Mouse (Mus musculus): ENCODE data around the gene Cd44.

The Cd44 gene

DNA sequence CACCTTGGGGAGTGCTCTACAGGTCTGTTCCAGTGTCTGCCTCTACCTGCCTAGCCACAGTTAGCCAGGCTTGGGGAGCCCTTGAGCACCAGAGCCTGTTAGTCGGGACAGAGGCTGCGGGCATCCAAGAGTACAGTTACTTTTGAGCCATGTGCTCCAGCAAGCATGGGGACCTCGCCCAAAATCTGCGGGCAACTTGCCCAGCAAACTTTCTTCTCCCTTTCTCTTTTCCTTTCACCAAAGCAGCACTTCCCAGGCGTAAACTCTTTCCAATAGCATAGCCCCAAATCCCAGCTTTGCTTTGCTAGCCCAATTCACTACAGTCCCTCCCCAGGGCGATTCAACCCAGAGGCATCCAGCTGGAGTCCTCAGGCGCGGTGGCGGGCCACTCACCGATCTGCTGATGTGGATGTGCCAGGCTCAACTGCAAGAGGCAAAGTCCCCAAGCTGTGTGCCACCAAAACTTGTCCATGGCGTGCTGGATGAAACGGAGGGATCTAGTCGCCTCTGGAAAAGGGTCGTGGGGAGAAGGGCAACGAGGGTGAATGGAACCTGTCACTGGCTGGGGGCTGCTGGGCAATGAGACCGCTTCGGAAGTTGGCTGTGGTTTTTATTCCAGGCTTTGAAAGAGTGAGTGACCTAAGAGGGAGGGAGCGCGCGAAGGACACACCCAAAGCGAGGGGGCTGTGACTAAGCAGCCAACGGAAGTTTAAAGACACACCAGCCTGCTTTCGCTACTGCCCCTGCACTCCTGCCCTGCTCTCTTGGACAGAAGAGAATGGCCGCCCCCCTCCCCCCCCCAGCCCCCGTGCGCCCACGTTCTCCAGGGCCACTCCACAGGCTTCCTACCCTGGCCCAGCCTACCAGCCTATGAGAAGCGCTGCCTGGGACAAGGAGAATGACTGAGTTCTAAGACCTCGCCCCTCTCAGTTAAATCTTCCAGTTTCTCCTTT is at the start of gene Cd44:
TSS of gene Cd44 (minus strand) at position 791 of the 953 bp plus-strand sequence.
- in situ Hi-C loops (cut with MboI, MseI) = no loop called here

DNA sequence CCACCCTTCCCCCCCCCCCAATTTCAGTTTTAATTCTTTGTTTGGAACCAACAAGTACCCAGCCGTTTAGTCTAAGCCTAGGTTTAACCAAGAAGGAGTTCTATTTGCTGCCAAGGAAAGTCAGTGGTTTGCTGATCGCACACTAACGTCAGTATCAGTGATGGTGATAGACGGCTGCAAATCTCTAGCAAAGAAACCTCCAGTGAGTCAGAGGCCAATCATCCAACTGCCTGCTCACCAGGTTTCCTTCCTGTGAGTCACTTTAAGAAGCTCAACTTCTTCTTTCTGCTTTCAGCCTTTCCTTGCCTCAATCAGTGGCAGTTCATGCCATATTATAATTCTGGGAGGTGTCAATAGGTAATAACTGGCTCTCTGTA is 47.0 kb upstream of the Cd44 start:
- in situ Hi-C loops (cut with MboI, MseI) = loop anchor here (5.0 kb wide), 1 partner anchor 69 kb away; no protein-coding TSS in a partner anchor

DNA sequence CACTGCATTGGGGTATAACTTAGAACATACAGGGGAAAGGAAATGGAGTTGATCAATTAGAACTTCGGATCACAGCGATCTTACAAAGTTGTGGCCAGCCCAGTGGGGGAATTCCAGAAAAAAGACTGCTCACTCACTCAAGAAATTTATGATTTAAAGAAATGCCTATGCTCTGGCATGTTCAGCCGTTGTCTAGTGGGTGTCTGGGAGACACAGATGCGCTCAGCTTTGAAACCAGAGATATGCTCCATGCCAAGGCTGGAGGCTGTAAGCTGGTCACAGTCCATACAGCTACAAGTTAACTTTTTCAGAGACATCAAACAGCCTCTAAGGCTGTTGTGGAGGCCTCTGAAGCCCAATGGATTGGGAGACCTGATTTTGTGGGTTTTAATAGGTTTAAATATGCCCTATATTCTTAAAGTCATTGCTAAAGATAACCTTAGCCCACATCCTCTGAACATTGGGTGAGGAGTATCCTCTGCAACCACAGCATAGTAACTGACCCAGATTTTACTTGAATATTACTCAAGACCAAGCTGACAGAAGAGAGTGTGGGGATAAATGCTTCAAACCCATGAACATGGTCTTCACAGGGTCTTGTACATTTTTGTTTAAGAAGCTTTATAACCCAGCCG is 46.5 kb upstream of the Cd44 start:
- in situ Hi-C loops (cut with MboI, MseI) = loop anchor here (5.0 kb wide), 1 partner anchor 69 kb away; no protein-coding TSS in a partner anchor

DNA sequence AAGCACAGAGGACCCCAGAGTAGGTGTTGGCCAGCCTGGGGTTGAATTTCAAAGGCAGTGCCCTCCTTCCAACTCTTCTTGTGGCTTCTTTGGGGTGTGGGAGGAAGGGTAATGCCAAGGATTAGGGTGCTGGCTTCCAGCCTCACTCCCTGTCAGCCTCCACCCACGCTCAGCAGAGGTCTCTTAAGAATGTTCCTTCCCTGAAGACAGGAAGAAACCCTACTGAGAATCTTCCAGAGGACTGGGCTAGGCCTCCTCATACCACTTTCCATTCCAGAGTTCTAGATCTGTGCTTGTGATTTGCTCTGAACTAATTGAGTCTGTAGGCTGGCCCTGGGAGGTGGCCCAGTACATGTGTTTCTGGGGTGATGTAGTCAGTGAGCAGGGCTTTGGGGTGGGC is 43.6 kb upstream of the Cd44 start:
- in situ Hi-C loops (cut with MboI, MseI) = loop anchor here (5.0 kb wide), 1 partner anchor 72 kb away; no protein-coding TSS in a partner anchor

DNA sequence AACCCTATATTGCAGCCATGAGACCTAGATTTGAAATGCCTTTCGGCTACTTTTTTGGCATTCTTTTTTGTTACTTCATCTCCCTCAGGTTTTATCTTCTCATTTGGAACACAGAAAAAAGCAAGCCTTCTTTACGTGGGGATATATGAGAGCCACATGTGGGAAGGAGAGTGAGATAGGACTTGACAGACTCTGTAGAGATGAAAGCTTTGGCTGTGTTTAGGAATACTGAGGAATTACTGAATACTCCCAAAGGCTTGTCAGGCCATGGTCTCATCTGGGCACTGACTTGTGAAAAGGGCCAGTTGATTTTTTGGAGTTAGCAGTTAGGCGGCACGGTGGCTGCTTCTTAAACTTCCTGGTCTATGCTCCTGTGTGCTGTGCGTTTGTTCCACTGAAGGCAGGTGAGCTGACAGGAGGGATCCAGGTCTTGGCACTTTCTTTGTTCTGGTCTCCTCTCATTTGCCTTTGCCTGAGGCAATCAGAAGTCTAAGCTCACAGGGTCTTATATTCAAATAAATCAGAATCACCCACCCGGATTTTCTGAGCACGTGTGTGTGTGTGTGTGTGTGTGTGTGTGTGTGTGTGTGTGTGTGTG is 43.0 kb upstream of the Cd44 start:
- in situ Hi-C loops (cut with MboI, MseI) = loop anchor here (5.0 kb wide), 1 partner anchor 73 kb away; no protein-coding TSS in a partner anchor

DNA sequence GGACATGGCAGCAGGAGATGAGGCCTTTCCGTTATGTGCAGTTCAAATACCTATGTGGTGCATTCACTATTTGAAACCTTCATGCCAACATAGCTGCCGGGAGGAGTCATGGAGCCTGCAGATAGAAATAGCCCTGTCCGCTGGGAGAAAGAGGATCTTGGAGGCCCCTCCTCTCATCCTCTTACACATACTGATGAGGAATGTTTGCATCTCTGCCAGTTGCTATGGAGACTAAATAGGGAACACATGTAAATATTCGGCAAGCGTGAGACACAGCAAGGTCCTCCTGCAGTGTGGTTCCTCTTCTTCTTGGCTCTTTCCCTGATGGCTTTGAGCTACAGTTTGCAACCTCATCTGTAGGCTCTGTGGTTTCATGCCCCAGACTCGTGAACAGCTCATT is 42.5 kb upstream of the Cd44 start:
- in situ Hi-C loops (cut with MboI, MseI) = no loop called here

DNA sequence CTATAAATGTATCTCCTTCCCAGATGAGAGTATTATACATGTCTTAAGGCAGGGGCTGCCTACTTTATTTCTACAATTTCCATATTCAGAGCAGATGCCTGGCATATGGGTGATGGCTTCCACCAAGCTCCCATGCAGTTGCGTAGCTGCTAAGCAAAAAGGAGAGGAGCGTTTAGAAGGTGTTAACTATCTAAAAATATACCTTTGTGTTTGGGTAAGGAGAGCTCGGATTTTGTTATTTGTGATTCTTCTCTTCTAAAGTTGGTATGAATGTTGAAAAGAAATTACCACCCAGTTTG is 41.3 kb upstream of the Cd44 start:
- in situ Hi-C loops (cut with MboI, MseI) = no loop called here

DNA sequence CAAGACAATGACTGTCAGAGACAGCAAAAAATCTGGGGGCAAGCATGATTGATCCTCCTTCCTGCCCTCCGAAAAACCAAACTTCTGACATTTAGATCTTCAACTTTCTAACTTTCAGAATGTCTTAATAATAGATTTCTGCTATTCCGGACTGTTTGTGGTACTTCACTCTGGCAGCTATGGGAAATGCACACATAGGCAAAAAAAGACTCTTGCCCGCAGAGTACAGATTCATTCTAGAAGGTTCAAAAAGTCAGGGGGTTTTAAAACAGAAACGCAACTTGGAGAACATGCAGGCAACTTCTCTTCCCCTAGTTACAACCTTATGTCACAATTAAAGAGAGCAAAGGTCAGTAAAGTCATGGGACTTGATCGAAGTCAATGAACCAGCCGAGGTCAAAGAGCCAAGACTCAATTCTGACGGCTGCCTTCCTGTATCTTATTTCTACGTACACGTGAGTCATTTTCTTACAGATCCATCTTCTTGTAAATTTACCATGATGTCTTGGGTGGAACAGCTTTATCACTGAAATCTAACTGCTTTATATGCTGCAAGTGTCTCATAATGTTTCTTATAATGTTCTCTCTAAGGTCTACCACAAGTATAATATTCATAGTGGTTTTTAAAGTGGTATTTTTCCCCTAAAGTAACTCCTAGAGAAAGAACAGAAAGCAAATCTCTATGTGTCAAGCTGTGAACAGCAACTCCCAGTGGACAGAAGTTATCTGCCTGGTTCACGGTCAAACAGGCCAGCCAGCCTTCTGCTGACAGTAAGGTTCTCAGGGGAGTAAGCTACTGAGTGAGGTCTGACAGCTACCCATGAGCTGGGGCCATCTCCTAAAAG is 40.7 kb upstream of the Cd44 start:
- in situ Hi-C loops (cut with MboI, MseI) = no loop called here

DNA sequence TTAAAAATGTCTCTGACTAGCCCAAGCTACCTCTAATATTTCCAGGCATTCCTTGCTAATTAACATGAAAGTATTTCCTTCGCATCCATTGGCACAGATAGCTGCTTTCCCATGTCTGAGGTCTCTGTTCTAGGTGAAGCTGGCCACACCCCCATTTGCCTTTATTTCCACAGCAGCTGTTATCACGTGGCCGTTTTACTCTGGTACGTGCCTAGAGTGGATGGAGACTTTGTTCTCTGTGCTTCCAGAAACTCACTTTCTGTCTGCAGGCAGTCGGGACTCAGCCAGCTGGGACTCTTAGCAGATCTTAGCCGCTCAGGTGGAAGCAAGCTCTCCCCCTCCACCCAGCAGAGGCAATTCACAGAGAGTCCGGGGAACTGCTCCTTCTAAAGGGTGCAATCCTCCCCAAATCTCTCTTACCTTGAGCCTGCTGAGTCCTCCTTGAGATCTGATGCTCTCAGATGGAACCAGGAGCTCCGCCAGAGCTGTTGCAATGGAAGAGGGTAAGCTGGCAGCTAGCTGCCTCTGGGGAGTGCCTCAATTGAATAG is 39.4 kb upstream of the Cd44 start:
- in situ Hi-C loops (cut with MboI, MseI) = no loop called here

DNA sequence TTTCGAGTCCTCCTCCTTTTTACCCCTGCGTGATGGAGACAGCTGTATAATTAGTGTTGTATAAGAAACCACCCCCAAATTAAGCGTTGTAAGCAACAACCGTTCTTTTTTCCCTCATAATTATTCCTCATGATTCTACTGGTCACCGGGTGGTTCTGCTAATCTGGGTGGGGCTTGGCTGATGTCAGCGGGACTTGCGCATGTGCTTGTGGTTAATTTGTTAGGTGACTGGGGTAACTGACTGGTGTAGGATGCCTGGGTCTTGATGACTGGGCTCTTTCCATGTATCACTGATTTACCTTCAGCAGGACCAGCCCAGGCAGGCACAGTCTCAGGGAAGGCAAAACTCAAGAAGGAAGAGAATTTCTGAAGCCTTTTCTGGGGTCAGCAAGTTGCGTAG is 38.7 kb upstream of the Cd44 start:
- in situ Hi-C loops (cut with MboI, MseI) = no loop called here

DNA sequence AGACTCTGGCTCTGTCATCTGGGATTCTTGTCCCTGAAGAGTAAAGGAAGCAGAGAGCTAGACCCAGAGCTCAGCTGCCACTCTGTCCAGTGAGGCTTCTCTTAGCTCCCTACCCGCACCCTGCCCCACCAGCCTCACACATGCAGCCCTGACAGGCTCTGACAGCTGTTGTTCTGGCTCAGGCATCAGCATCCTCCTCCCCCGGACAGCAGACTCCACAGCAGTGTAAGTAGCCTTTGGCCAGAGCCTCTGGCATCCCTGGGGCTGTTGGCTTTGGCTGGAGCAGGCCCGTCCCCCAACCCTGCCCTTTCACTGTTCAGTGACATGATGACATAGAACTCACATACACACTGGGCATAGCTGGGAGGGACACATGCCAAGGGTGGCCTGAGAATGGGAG is 35.4 kb upstream of the Cd44 start:
- in situ Hi-C loops (cut with MboI, MseI) = no loop called here

DNA sequence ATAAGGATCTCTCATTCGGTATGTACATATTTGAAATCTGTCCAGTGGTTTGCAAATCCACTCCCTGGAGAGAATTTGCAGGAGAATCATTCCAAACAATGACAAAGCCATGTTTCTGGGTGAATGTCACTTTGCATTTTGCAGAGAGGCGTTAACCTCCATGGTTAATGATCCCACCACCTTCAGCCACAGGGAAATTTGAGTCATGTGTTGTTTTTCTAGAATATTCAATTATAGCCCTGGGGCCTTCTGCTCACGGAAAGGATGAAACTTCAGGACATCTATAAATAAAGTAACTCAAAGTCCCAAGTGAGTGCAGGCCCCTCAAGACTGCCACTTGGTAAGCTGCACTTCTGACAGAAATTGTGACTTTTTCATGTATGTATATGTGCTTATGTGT is 33.4 kb upstream of the Cd44 start:
- in situ Hi-C loops (cut with MboI, MseI) = no loop called here

DNA sequence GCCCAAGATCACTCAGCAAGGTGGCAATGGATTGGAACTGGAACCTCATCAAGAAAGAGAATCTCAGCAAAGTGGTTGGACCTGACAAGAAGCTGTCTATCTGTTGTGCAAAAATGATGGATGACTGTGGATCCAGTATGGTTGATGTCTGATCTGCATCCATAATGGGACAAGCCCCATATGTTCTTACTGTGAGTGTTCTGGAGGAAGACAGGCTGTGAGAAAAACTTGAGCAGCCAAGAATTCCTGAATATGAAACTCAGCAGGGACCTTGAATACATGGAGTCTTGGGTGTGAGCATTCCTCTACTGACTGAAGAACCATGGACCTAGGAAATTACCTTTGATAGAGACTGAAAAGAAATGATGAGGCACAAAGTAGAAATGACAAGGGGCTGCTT is 32.3 kb upstream of the Cd44 start:
- in situ Hi-C loops (cut with MboI, MseI) = no loop called here

DNA sequence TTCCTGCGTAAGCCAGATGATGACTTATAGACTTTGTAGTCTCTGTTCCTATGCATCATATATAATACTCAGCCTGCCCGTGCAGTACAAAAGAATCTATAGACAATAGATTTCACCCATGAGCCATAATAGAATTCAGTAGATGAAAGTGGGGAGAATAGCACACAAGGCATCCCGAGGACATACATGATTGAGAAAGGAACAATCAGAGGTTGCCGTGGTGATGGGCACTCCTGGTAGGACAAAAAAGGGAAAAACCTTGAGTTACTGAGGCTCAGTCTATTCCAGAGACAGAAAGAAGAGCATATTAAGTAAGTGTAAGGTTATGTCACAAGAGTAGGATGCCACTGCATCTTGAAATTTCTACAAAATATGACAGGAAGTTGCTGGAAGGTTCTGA is 31.7 kb upstream of the Cd44 start:
- in situ Hi-C loops (cut with MboI, MseI) = no loop called here

DNA sequence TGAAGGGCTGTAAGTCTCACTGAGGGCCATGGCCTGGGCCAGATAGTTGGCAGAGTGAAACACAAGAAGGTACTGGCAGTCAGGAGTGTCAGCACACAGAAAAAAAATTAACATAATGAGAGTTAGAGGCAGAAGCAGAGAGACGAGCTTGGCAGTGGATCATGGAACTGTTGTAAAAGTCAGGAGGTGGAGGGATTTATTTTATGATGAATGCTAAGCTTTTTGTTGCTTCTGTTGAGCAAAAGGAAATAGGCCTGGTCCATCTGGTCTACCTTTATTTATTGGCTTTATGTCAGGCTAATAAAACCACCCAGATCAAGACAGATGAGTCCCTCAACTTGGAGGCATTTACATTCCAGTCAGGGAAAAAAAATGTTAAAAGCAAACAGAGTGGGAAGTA is 31.2 kb upstream of the Cd44 start:
- in situ Hi-C loops (cut with MboI, MseI) = no loop called here

DNA sequence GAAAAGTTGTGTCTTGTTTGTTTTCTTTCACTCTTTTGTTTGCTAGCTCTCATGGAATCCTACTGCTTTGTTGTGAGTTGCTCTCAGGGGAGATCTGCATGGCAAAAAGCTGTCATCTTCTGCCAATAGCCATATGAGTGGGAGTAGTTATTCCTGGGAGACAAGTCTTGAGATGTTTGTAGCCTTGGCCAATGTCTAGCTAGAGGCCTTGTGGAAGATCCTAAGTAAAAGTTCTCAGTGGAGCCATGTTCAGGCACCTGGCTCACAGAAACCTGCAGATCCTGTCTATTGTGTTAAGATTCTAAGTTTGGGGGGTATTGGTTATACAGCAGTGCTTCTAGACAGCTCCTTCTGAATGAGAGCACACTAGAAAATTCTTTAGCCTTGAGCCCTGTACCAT is 26.7 kb upstream of the Cd44 start:
- in situ Hi-C loops (cut with MboI, MseI) = no loop called here

DNA sequence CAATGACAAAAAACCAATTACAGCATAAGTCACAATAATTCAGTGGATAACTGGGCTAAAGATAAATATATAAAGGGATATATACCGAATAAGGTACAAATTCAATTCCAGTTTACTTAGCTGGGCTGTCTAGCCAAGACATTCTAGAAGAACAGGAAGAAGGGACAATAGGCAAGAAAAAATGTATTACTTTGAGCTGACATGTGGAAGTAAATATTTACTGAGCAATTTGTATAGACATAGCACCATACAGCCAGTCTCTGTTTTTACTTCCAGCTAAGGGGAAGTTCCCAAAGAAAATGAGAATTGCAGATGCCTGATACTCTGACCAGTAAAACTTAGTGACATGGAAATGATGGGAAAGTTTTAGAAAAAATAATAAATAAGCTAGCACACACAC is 23.0 kb upstream of the Cd44 start:
- in situ Hi-C loops (cut with MboI, MseI) = no loop called here

DNA sequence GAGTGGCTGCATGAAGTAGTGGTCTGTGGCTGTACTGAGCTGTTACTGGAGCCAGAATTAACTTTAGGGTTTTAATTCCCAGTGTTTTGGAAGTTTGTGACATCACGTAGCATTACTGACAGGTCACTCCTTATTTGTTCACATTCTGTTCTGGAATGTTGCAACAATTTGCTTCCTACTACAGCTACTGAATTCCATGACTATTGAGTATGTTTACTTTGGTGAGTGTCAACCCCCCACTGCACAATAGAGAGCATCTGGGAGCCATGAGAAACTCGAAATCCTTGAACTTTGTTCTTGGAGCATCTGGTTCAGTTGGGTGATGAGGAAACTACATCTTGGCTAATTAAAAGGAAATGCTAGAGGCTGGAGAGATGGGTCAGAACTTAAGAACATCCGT is 22.2 kb upstream of the Cd44 start:
- in situ Hi-C loops (cut with MboI, MseI) = no loop called here

DNA sequence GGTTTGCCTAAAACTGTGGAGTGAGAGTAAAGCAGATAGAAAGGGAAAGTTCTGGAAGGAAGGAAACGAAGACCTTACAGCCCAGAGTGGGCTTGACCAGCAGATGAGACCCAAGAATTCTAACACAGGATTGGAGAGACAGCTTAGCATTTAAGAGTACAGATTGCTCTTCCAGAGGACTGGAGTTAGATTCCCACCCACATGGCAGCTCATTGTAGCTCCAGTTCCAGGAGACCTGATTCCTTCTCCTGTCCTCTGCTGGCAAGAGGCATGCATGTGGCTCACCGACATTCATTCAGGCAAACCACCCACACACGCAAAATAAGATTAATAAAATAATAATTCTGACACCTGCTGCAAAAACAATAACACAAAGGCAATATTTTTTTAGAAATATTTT is 20.6 kb upstream of the Cd44 start:
- in situ Hi-C loops (cut with MboI, MseI) = no loop called here

DNA sequence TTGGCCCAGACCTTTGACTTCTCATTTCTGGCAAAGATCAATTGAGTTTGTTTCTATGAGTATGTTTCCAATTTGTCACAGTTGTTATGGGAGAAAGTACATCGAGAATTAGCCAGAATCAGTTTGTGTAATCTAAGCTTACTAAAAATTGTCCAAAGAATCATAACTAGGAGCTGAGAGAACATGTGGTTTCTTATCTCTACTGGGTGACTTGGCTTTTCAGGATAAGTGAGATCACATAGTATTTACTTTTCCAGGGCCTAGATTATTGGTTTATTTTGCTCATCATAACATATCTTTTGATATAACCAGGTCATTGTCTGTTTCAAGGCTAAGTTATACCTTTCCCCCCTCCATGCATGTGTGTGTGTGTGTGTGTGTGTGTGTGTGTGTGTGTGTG is 16.8 kb upstream of the Cd44 start:
- in situ Hi-C loops (cut with MboI, MseI) = no loop called here

DNA sequence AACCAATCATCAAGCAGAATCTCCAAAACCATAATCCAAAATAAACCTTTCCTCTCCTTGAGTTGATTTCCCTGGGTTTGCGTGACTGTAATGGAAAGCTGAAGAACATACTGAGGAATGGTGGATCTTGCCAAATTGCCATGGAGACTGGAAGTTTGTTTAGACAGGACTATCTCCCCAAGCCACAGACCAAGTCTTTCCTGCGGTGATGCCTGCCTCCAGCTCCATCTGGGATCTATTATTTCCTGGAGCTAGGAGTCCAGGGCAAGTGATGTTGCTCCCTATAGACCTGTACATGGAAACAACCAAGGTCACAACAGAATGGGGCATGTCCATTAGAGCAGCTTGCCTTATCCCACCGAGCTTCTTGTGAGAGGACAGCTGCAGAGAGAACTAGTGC is 15.1 kb upstream of the Cd44 start:
- in situ Hi-C loops (cut with MboI, MseI) = no loop called here

DNA sequence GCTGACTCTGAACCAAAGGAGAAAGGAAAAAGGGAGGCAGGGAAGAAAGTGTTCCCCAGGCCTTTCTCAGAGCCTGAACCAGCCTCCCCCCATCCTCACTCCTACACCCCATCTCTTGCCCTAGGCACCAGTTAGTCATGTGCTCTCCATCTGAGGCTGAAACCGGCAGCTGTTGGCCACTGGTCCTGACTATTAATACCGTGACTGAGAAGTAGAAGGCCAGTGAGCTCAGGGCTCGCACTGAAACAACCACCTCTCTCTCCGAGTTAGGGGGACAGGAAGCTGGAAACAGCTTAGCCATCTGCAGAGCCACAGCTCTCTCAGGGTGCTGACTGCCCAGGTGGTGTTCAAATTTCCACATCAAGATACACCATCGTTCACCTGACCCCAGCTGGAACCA is 13.2 kb upstream of the Cd44 start:
- in situ Hi-C loops (cut with MboI, MseI) = no loop called here
